7 mouse cellular contexts compared by ENCODE assay signal in genomic region chr17:78936466-78937228, GRCm38 (mm10). TPM values are rescaled to one million over a fixed set of nuclear protein-coding genes. Genes with fewer than 3 reads are reported as not detected.
A peak's percentile ranks its signal among the peaks of the same experiment; 100 is the strongest.
DNase-seq lines count a peak whose midpoint lies in the region; ATAC-seq lines count a peak whose summit lies in the region.

TSS of gene Cebpz (minus strand) at chr17:78937066.
TSS of gene Ndufaf7 (plus strand) at chr17:78937136.

- peak within 1 kb of the TSS; percentile 79 for H3K9ac ChIP-seq in midbrain, embryonic 13.5 days (replicated peaks)

- peak; percentile 97 for DNase-seq in adrenal gland, postnatal 10 days
- DNase-seq in embryonic facial prominence, embryonic 10.5 days (ENCODE audit: low spot score), result peak; percentile 98
- peak; percentile 96 for DNase-seq in kidney, adult 11 months
- peak; percentile 97 for DNase-seq in limb, embryonic 10.5 days (ENCODE audit: low spot score)
- DNase-seq in spleen, adult 12 weeks (ENCODE audit: low spot score), result peak; percentile 98

- H3K4me3 ChIP-seq in embryonic facial prominence, embryonic 10.5 days, result peak within 1 kb of the TSS; percentile 91
- H3K4me3 ChIP-seq in limb, embryonic 10.5 days, result peak within 1 kb of the TSS; percentile 77
- H3K4me3 ChIP-seq in midbrain, embryonic 13.5 days (replicated peaks), result peak within 1 kb of the TSS; percentile 75

- under 1% methylated on average over 45 of the region's 45 CpGs for WGBS in embryonic facial prominence, embryonic 10.5 days
- under 1% methylated on average over 45 of the region's 45 CpGs for WGBS in limb, embryonic 10.5 days
- WGBS in midbrain, embryonic 13.5 days, result under 1% methylated on average over 45 of the region's 45 CpGs

- peak; percentile 89 for ATAC-seq in granulocyte monocyte progenitor cell, adult 5-6 weeks (replicated peaks; ENCODE audit: poor library complexity, severe bottlenecking)
- peak; percentile 100 for ATAC-seq in midbrain, embryonic 13.5 days

- peak within 1 kb of the TSS; percentile 79 for H3K4me2 ChIP-seq in midbrain, embryonic 13.5 days (replicated peaks)

- peak within 1 kb of the TSS; percentile 84 for H3K27ac ChIP-seq in embryonic facial prominence, embryonic 10.5 days (replicated peaks)
- H3K27ac ChIP-seq in limb, embryonic 10.5 days, result peak within 1 kb of the TSS; percentile 80
- H3K27ac ChIP-seq in midbrain, embryonic 13.5 days, result peak within 1 kb of the TSS; percentile 52

- H3K36me3 ChIP-seq in embryonic facial prominence, embryonic 10.5 days (replicated peaks), result peaks cover 48% of the 10 kb centered on the region
- H3K36me3 ChIP-seq in limb, embryonic 10.5 days, result peaks cover 46% of the 10 kb centered on the region
- peaks cover 48% of the 10 kb centered on the region for H3K36me3 ChIP-seq in midbrain, embryonic 13.5 days

- H3K9me3 ChIP-seq in embryonic facial prominence, embryonic 10.5 days, result no peaks in the 10 kb centered on the region
- H3K9me3 ChIP-seq in limb, embryonic 10.5 days (replicated peaks), result no peaks in the 10 kb centered on the region
- H3K9me3 ChIP-seq in midbrain, embryonic 13.5 days, result no peaks in the 10 kb centered on the region

- H3K27me3 ChIP-seq in embryonic facial prominence, embryonic 10.5 days (replicated peaks; ENCODE audit: low read depth, poor library complexity, severe bottlenecking), result no peaks in the 10 kb centered on the region
- H3K27me3 ChIP-seq in limb, embryonic 10.5 days (ENCODE audit: low read depth, poor library complexity, severe bottlenecking), result no peaks in the 10 kb centered on the region
- no peaks in the 10 kb centered on the region for H3K27me3 ChIP-seq in midbrain, embryonic 13.5 days

- peaks cover 17% of the 10 kb centered on the region for H3K4me1 ChIP-seq in embryonic facial prominence, embryonic 10.5 days
- H3K4me1 ChIP-seq in limb, embryonic 10.5 days, result peaks cover 11% of the 10 kb centered on the region
- H3K4me1 ChIP-seq in midbrain, embryonic 13.5 days (replicated peaks), result peaks cover 30% of the 10 kb centered on the region

RNA-seq across cellular contexts. Expression of gene Cebpz, which starts in this region (rescaled TPM):
- 10 to 100 TPM; 33.2 to 37.9 TPM for total RNA-seq in adrenal gland, postnatal 10 days (2021)
- polyA plus RNA-seq in embryonic facial prominence, embryonic 10.5 days (2016; fragmentation: Nextera tagmentation; extraction: Ambion mirVana), result 57.8 and 66.2 TPM in 2 replicates
- total RNA-seq in granulocyte monocyte progenitor cell, adult 5-6 weeks (2014; fragmentation: Nextera tagmentation), result 61.6 and 62.4 TPM in 2 replicates
- 124 and 206 TPM in 2 replicates for total RNA-seq in granulocyte monocyte progenitor cell, adult 5-6 weeks (2017)
- 53.8 and 56.1 TPM in 2 replicates for polyA plus RNA-seq in limb, embryonic 10.5 days (2016; fragmentation: Nextera tagmentation; extraction: Ambion mirVana)
- 58.6 and 68.4 TPM in 2 replicates for polyA plus RNA-seq in midbrain, embryonic 13.5 days (2015; fragmentation: Nextera tagmentation; extraction: Ambion mirVana)

RNA-seq across cellular contexts. Expression of gene Ndufaf7, which starts in this region (rescaled TPM):
- 10 to 100 TPM; 48.7 to 51.6 TPM for total RNA-seq in adrenal gland, postnatal 10 days (2021)
- 47.1 and 48.7 TPM in 2 replicates for polyA plus RNA-seq in embryonic facial prominence, embryonic 10.5 days (2016; fragmentation: Nextera tagmentation; extraction: Ambion mirVana)
- 47.9 and 49.7 TPM in 2 replicates for total RNA-seq in granulocyte monocyte progenitor cell, adult 5-6 weeks (2014; fragmentation: Nextera tagmentation)
- 25.9 and 34.5 TPM in 2 replicates for total RNA-seq in granulocyte monocyte progenitor cell, adult 5-6 weeks (2017)
- 47.9 and 48.2 TPM in 2 replicates for polyA plus RNA-seq in limb, embryonic 10.5 days (2016; fragmentation: Nextera tagmentation; extraction: Ambion mirVana)
- 52.6 and 61.6 TPM in 2 replicates for polyA plus RNA-seq in midbrain, embryonic 13.5 days (2015; fragmentation: Nextera tagmentation; extraction: Ambion mirVana)

Comparison
In these comparisons a context has a peak if more than half of its experiments do, and no peak if none do; other contexts are left out.
1. Peak in every context shown above with its lines: DNase-seq, ATAC-seq, H3K4me3 ChIP-seq and H3K27ac ChIP-seq.